Mouse (Mus musculus): Measurements from ENCODE around the gene Spp2. TPM values are rescaled to one million over a fixed set of nuclear protein-coding genes. Genes with fewer than 3 reads are reported as not detected.
A peak's percentile ranks its signal among the peaks of the same experiment; 100 is the strongest.

The Spp2 gene
- polyA plus RNA-seq (2016; fragmentation: Nextera tagmentation; extraction: Ambion mirVana) = not detected in 2 replicates

GRCm38 (mm10) chr1:88406807-88407198 is at the start of gene Spp2:
Gene Spp2, plus strand, starts transcription at chr1:88406961.
- H3K9me3 ChIP-seq = no peaks in the 10 kb centered on the region
- ATAC-seq (ENCODE audit: insufficient number of reproducible peaks, insufficient read depth, low FRiP score, low TSS enrichment, low read depth) = no peak

GRCm38 (mm10) chr1:88357458-88358090 is 49.2 kb upstream of the Spp2 start:
- peak overlapping the region; percentile 37; the same call in 1 of the 2 replicates for H3K27ac ChIP-seq
- WGBS = 35% methylated on average over 6 of the region's 6 CpGs
- H3K36me3 ChIP-seq = no peaks in the 10 kb centered on the region
- H3K4me2 ChIP-seq = no peak overlapping the region
- H3K9ac ChIP-seq (replicated peaks) = no peak overlapping the region
- H3K27me3 ChIP-seq = no peaks in the 10 kb centered on the region; the same call in 1 of the 2 replicates
- ATAC-seq (ENCODE audit: insufficient number of reproducible peaks, insufficient read depth, low FRiP score, low TSS enrichment, low read depth) = peak; percentile 81
- H3K4me1 ChIP-seq (replicated peaks) = no peaks in the 10 kb centered on the region; the same call in 1 of the 2 replicates
- no peak overlapping the region for H3K4me3 ChIP-seq (replicated peaks)
- H3K9me3 ChIP-seq = no peaks in the 10 kb centered on the region

More at GRCm38 (mm10) chr1:88406807-88407198, at the start of gene Spp2:
- Histone ChIP-seq H3K27me3 (no peaks in the 10 kb centered on the region), H3K4me1 (replicated peaks) (peaks cover 12% of the 10 kb centered on the region), H3K4me3 (replicated peaks) (no peak within 1 kb of the TSS), H3K9ac (replicated peaks) (no peak within 1 kb of the TSS), H3K4me2 (no peak within 1 kb of the TSS), H3K36me3 (no peaks in the 10 kb centered on the region), H3K27ac (no peak within 1 kb of the TSS)
- WGBS = 82% methylated on average over 5 of the region's 5 CpGs

- no peak for ATAC-seq (ENCODE audit: insufficient number of reproducible peaks, insufficient read depth, low FRiP score, low TSS enrichment, low read depth)
- H3K4me3 ChIP-seq (replicated peaks) = no peak overlapping the region
- no peaks in the 10 kb centered on the region for H3K36me3 ChIP-seq
- H3K4me2 ChIP-seq = no peak overlapping the region
- H3K27me3 ChIP-seq = no peaks in the 10 kb centered on the region; the same call in 1 of the 2 replicates
- H3K9ac ChIP-seq (replicated peaks) = no peak overlapping the region
- 76% methylated on average over 7 of the region's 7 CpGs for WGBS
- peak overlapping the region; percentile 37; the same call in 1 of the 2 replicates for H3K27ac ChIP-seq
- no peaks in the 10 kb centered on the region; the same call in 1 of the 2 replicates for H3K4me1 ChIP-seq (replicated peaks)
- H3K9me3 ChIP-seq = no peaks in the 10 kb centered on the region
Measured at GRCm38 (mm10) chr1:88358102-88358654, 48.6 kb upstream of the Spp2 start.

GRCm38 (mm10) chr1:88361085-88361484 is 45.7 kb upstream of the Spp2 start:
- 75% methylated on average over 4 of the region's 4 CpGs for WGBS
- no peak for ATAC-seq (ENCODE audit: insufficient number of reproducible peaks, insufficient read depth, low FRiP score, low TSS enrichment, low read depth)
- Histone ChIP-seq H3K27ac (no peak overlapping the region), H3K27me3 (no peaks in the 10 kb centered on the region; the same call in 1 of the 2 replicates), H3K4me2 (no peak overlapping the region), H3K4me1 (replicated peaks) (no peaks in the 10 kb centered on the region; the same call in 1 of the 2 replicates), H3K4me3 (replicated peaks) (no peak overlapping the region), H3K9me3 (no peaks in the 10 kb centered on the region), H3K36me3 (no peaks in the 10 kb centered on the region), H3K9ac (replicated peaks) (no peak overlapping the region)

GRCm38 (mm10) chr1:88366881-88367644 is 39.7 kb upstream of the Spp2 start:
- no peak for ATAC-seq (ENCODE audit: insufficient number of reproducible peaks, insufficient read depth, low FRiP score, low TSS enrichment, low read depth)
- 82% methylated on average over 11 of the region's 11 CpGs for WGBS
- H3K27me3 ChIP-seq = no peaks in the 10 kb centered on the region; the same call in 1 of the 2 replicates

GRCm38 (mm10) chr1:88378446-88378845 is 28.3 kb upstream of the Spp2 start:
- no peak overlapping the region for H3K9ac ChIP-seq (replicated peaks)
- no peaks in the 10 kb centered on the region for H3K4me1 ChIP-seq (replicated peaks)
- WGBS = 88% methylated on average over 1 of the region's 1 CpGs
- no peak overlapping the region for H3K4me3 ChIP-seq (replicated peaks)
- no peak overlapping the region for H3K4me2 ChIP-seq
- H3K27ac ChIP-seq = no peak overlapping the region
- H3K9me3 ChIP-seq = peaks cover 4% of the 10 kb centered on the region; the same call in 1 of the 2 replicates
- H3K36me3 ChIP-seq = no peaks in the 10 kb centered on the region
- ATAC-seq (ENCODE audit: insufficient number of reproducible peaks, insufficient read depth, low FRiP score, low TSS enrichment, low read depth) = no peak
- no peaks in the 10 kb centered on the region for H3K27me3 ChIP-seq

More at GRCm38 (mm10) chr1:88366881-88367644, 39.7 kb upstream of the Spp2 start:
- Histone ChIP-seq H3K36me3 (no peaks in the 10 kb centered on the region), H3K4me2 (no peak overlapping the region), H3K4me1 (replicated peaks) (no peaks in the 10 kb centered on the region), H3K27ac (no peak overlapping the region), H3K4me3 (replicated peaks) (no peak overlapping the region), H3K9me3 (peaks cover 5% of the 10 kb centered on the region), H3K9ac (replicated peaks) (no peak overlapping the region)

GRCm38 (mm10) chr1:88391632-88392031 is 15.1 kb upstream of the Spp2 start:
- WGBS = 65% methylated on average over 4 of the region's 4 CpGs

GRCm38 (mm10) chr1:88393321-88393720 is 13.4 kb upstream of the Spp2 start:
- WGBS = 81% methylated on average over 5 of the region's 5 CpGs
- no peak for ATAC-seq (ENCODE audit: insufficient number of reproducible peaks, insufficient read depth, low FRiP score, low TSS enrichment, low read depth)

More at GRCm38 (mm10) chr1:88391632-88392031, 15.1 kb upstream of the Spp2 start:
- H3K9me3 ChIP-seq = no peaks in the 10 kb centered on the region
- H3K27ac ChIP-seq = no peak overlapping the region
- H3K27me3 ChIP-seq = no peaks in the 10 kb centered on the region
- no peaks in the 10 kb centered on the region for H3K4me1 ChIP-seq (replicated peaks)
- no peak overlapping the region for H3K4me2 ChIP-seq
- H3K9ac ChIP-seq (replicated peaks) = no peak overlapping the region
- no peak for ATAC-seq (ENCODE audit: insufficient number of reproducible peaks, insufficient read depth, low FRiP score, low TSS enrichment, low read depth)
- no peaks in the 10 kb centered on the region for H3K36me3 ChIP-seq
- no peak overlapping the region for H3K4me3 ChIP-seq (replicated peaks)

GRCm38 (mm10) chr1:88403378-88403777 is 3.4 kb upstream of the Spp2 start:
- H3K4me2 ChIP-seq = no peak overlapping the region
- no peak for ATAC-seq (ENCODE audit: insufficient number of reproducible peaks, insufficient read depth, low FRiP score, low TSS enrichment, low read depth)
- H3K36me3 ChIP-seq = no peaks in the 10 kb centered on the region
- no peak overlapping the region for H3K9ac ChIP-seq (replicated peaks)
- no peaks in the 10 kb centered on the region for H3K9me3 ChIP-seq
- H3K27me3 ChIP-seq = no peaks in the 10 kb centered on the region
- H3K4me3 ChIP-seq (replicated peaks) = no peak overlapping the region
- H3K27ac ChIP-seq = no peak overlapping the region
- 70% methylated on average over 3 of the region's 3 CpGs for WGBS
- peaks cover 23% of the 10 kb centered on the region for H3K4me1 ChIP-seq (replicated peaks)

More at GRCm38 (mm10) chr1:88393321-88393720, 13.4 kb upstream of the Spp2 start:
- no peaks in the 10 kb centered on the region for H3K4me1 ChIP-seq (replicated peaks)
- no peaks in the 10 kb centered on the region for H3K9me3 ChIP-seq
- no peak overlapping the region for H3K9ac ChIP-seq (replicated peaks)
- no peak overlapping the region for H3K27ac ChIP-seq
- H3K36me3 ChIP-seq = no peaks in the 10 kb centered on the region
- H3K4me2 ChIP-seq = no peak overlapping the region
- H3K27me3 ChIP-seq = no peaks in the 10 kb centered on the region
- H3K4me3 ChIP-seq (replicated peaks) = no peak overlapping the region

- no peak for ATAC-seq (ENCODE audit: insufficient number of reproducible peaks, insufficient read depth, low FRiP score, low TSS enrichment, low read depth)
- no peak overlapping the region for H3K4me2 ChIP-seq
- H3K4me3 ChIP-seq (replicated peaks) = no peak overlapping the region
- H3K9ac ChIP-seq (replicated peaks) = no peak overlapping the region
- H3K36me3 ChIP-seq = no peaks in the 10 kb centered on the region
- 50% methylated on average over 12 of the region's 12 CpGs for WGBS
- no peaks in the 10 kb centered on the region for H3K27me3 ChIP-seq
- H3K9me3 ChIP-seq = no peaks in the 10 kb centered on the region
- peaks cover 16% of the 10 kb centered on the region for H3K4me1 ChIP-seq (replicated peaks)
- no peak overlapping the region for H3K27ac ChIP-seq
Measured at GRCm38 (mm10) chr1:88406078-88406806, 519 bp upstream of the Spp2 start.

All from limb, embryonic 12.5 days (tissue).